Mouse (Mus musculus) intestine, embryonic 16.5 days (tissue): ENCODE measurements around the gene Abcd4. TPM values are rescaled to one million over a fixed set of nuclear protein-coding genes. Genes with fewer than 3 reads are reported as not detected.

ENCODE experiments used
- ATAC-seq: fragments of 200-750 bp; cut with Nextera tagmentation; 2 replicates; pipeline ENCODE4 v1.8.0; 2017; ENCODE audit warnings: moderate TSS enrichment, moderate library complexity
- H3K27ac ChIP-seq: fragments of 300-500 bp; sonication (generic); 2 replicates; pipeline ENCODE4 v1.5.1; 2014; ENCODE audit warnings: mild to moderate bottlenecking, low read length
- H3K27me3 ChIP-seq: fragments of 300-500 bp; sonication (generic); replicated peaks from 2 replicates; pipeline ENCODE4 v1.6.1; 2014; ENCODE audit warnings: low read length, control low read depth, mixed read lengths; ENCODE audit not compliant: control insufficient read depth, insufficient read depth
- H3K36me3 ChIP-seq: fragments of 300-500 bp; sonication (generic); 2 replicates; pipeline ENCODE4 v1.6.1; 2014; ENCODE audit warnings: low read length, control low read depth; ENCODE audit not compliant: control insufficient read depth, insufficient read depth
- H3K4me1 ChIP-seq: fragments of 300-500 bp; sonication (generic); 2 replicates; pipeline ENCODE4 v1.6.1; 2014; ENCODE audit warnings: low read length, control low read depth, mixed read lengths; ENCODE audit not compliant: control insufficient read depth, insufficient read depth
- H3K4me2 ChIP-seq: fragments of 300-500 bp; sonication (generic); 2 replicates; pipeline ENCODE4 v1.6.1; 2014; ENCODE audit warnings: low read depth, low read length, control low read depth
- H3K4me3 ChIP-seq: fragments of 300-500 bp; sonication (generic); 2 replicates; pipeline ENCODE4 v1.5.1; 2014; ENCODE audit warnings: mild to moderate bottlenecking, low read length
- H3K9ac ChIP-seq: fragments of 300-500 bp; sonication (generic); 2 replicates; pipeline ENCODE4 v1.6.1; 2014; ENCODE audit warnings: low read depth, low read length
- H3K9me3 ChIP-seq: fragments of 300-500 bp; sonication (generic); 2 replicates; pipeline ENCODE4 v1.6.1; 2016; ENCODE audit warnings: low read length, control low read depth; ENCODE audit not compliant: control insufficient read depth
- WGBS: fragments of 180-500 bp; shearing (Covaris S2); extraction: QIAGEN DNeasy Blood & Tissue Kit; methylation state at CpG from one replicate; pipeline ENCODE4 v1.1.7; 2014; 5-methylcytosine and 5-hydroxymethylcytosine counted together
- polyA plus RNA-seq: library from polyadenylated mRNA; unstranded; fragments of >200 nt; fragmentation: Nextera tagmentation; extraction: Ambion mirVana; gene quantifications from 2 replicates; pipeline ENCODE4 v1.2.1, GENCODE M21; 2015

The Abcd4 gene
- 27.8 and 28.2 TPM in 2 replicates for polyA plus RNA-seq

GRCm38 (mm10) chr12:84616977-84617630, at the start of gene Abcd4:
Gene Abcd4, minus strand, starts transcription at chr12:84617413.
- Histone ChIP-seq H3K9me3 (no peaks in the 10 kb centered on the region), H3K27me3 (no peaks in the 10 kb centered on the region), H3K4me3 (peak within 1 kb of the TSS; percentile 83), H3K9ac (peak within 1 kb of the TSS; percentile 95), H3K4me2 (peak within 1 kb of the TSS; percentile 70), H3K4me1 (peaks cover 15% of the 10 kb centered on the region), H3K27ac (peak within 1 kb of the TSS; percentile 45), H3K36me3 (no peaks in the 10 kb centered on the region)
- WGBS: under 1% methylated on average over 34 of the region's 34 CpGs
- ATAC-seq: peak; percentile 97

GRCm38 (mm10) chr12:84653912-84654311, 36.7 kb upstream of the Abcd4 start:
- Histone ChIP-seq H3K27me3 (no peaks in the 10 kb centered on the region), H3K4me1 (no peaks in the 10 kb centered on the region), H3K4me2 (no peak overlapping the region), H3K9ac (no peak overlapping the region), H3K27ac (no peak overlapping the region), H3K4me3 (no peak overlapping the region), H3K36me3 (no peaks in the 10 kb centered on the region), H3K9me3 (no peaks in the 10 kb centered on the region)
- ATAC-seq: no peak
- 22% methylated on average over 3 of the region's 3 CpGs for WGBS

- Histone ChIP-seq H3K36me3 (no peaks in the 10 kb centered on the region), H3K9ac (no peak overlapping the region), H3K4me2 (no peak overlapping the region), H3K4me1 (no peaks in the 10 kb centered on the region), H3K4me3 (no peak overlapping the region), H3K27ac (no peak overlapping the region), H3K27me3 (no peaks in the 10 kb centered on the region), H3K9me3 (no peaks in the 10 kb centered on the region)
- WGBS: 80% methylated on average over 13 of the region's 13 CpGs
- no peak for ATAC-seq
These were observed 33.0 kb upstream of the Abcd4 start for GRCm38 (mm10) chr12:84650234-84650633.

GRCm38 (mm10) chr12:84640654-84641053, 23.4 kb upstream of the Abcd4 start, which contains the start of gene Vrtn:
Gene Vrtn, plus strand, starts transcription at chr12:84641019.
- H3K36me3 ChIP-seq: no peaks in the 10 kb centered on the region
- no peaks in the 10 kb centered on the region for H3K9me3 ChIP-seq
- H3K4me3 ChIP-seq: no peak within 1 kb of the TSS
- 9% methylated on average over 9 of the region's 9 CpGs for WGBS
- H3K27me3 ChIP-seq: peaks cover 34% of the 10 kb centered on the region
- H3K4me1 ChIP-seq: no peaks in the 10 kb centered on the region
- H3K27ac ChIP-seq: no peak within 1 kb of the TSS
- ATAC-seq: no peak
- no peak within 1 kb of the TSS for H3K4me2 ChIP-seq
- no peak within 1 kb of the TSS for H3K9ac ChIP-seq

- Histone ChIP-seq H3K27me3 (peaks cover 34% of the 10 kb centered on the region), H3K36me3 (no peaks in the 10 kb centered on the region), H3K27ac (no peak overlapping the region), H3K4me2 (no peak overlapping the region), H3K9ac (no peak overlapping the region), H3K9me3 (no peaks in the 10 kb centered on the region), H3K4me3 (no peak overlapping the region), H3K4me1 (no peaks in the 10 kb centered on the region)
- no peak for ATAC-seq
- WGBS: 10% methylated on average over 6 of the region's 6 CpGs
These were observed 23.0 kb upstream of the Abcd4 start for GRCm38 (mm10) chr12:84640253-84640652.

- Histone ChIP-seq H3K9ac (no peak overlapping the region), H3K4me3 (no peak overlapping the region), H3K27ac (no peak overlapping the region), H3K36me3 (no peaks in the 10 kb centered on the region), H3K9me3 (no peaks in the 10 kb centered on the region), H3K4me1 (no peaks in the 10 kb centered on the region), H3K4me2 (no peak overlapping the region), H3K27me3 (no peaks in the 10 kb centered on the region)
- 69% methylated on average over 3 of the region's 3 CpGs for WGBS
- no peak for ATAC-seq
These were observed 14.7 kb upstream of the Abcd4 start for GRCm38 (mm10) chr12:84631867-84632266.

GRCm38 (mm10) chr12:84625116-84625515, 7.9 kb upstream of the Abcd4 start:
- no peaks in the 10 kb centered on the region for H3K36me3 ChIP-seq
- H3K27me3 ChIP-seq: no peaks in the 10 kb centered on the region; the same call in 1 of the 2 replicates
- no peak overlapping the region for H3K4me3 ChIP-seq
- ATAC-seq: peak; percentile 16; the same call in 1 of the 2 replicates
- H3K27ac ChIP-seq: no peak overlapping the region
- H3K9ac ChIP-seq: no peak overlapping the region
- no peak overlapping the region for H3K4me2 ChIP-seq
- H3K4me1 ChIP-seq: no peaks in the 10 kb centered on the region
- WGBS: 11% methylated on average over 9 of the region's 9 CpGs
- H3K9me3 ChIP-seq: no peaks in the 10 kb centered on the region

- no peak for ATAC-seq
- WGBS: 31% methylated on average over 8 of the region's 8 CpGs
These were observed 7.4 kb upstream of the Abcd4 start for GRCm38 (mm10) chr12:84624601-84625000.

GRCm38 (mm10) chr12:84620975-84621374, 3.8 kb upstream of the Abcd4 start:
- Histone ChIP-seq H3K4me2 (no peak overlapping the region), H3K36me3 (no peaks in the 10 kb centered on the region), H3K4me3 (no peak overlapping the region), H3K9ac (no peak overlapping the region), H3K4me1 (no peaks in the 10 kb centered on the region), H3K27me3 (no peaks in the 10 kb centered on the region; the same call in 1 of the 2 replicates), H3K9me3 (no peaks in the 10 kb centered on the region), H3K27ac (no peak overlapping the region)
- no peak for ATAC-seq

More at GRCm38 (mm10) chr12:84624601-84625000, 7.4 kb upstream of the Abcd4 start:
- no peak overlapping the region for H3K4me3 ChIP-seq
- no peaks in the 10 kb centered on the region for H3K4me1 ChIP-seq
- H3K9ac ChIP-seq: no peak overlapping the region
- H3K36me3 ChIP-seq: no peaks in the 10 kb centered on the region
- H3K4me2 ChIP-seq: no peak overlapping the region
- H3K9me3 ChIP-seq: no peaks in the 10 kb centered on the region
- H3K27ac ChIP-seq: no peak overlapping the region
- no peaks in the 10 kb centered on the region; the same call in 1 of the 2 replicates for H3K27me3 ChIP-seq

GRCm38 (mm10) chr12:84617663-84618062, 450 bp upstream of the Abcd4 start:
- H3K27ac ChIP-seq: no peak overlapping the region
- WGBS: 6% methylated on average over 10 of the region's 10 CpGs
- H3K36me3 ChIP-seq: no peaks in the 10 kb centered on the region
- H3K4me1 ChIP-seq: peaks cover 10% of the 10 kb centered on the region
- H3K4me2 ChIP-seq: peak overlapping the region; percentile 70
- H3K4me3 ChIP-seq: peak overlapping the region; percentile 83
- H3K27me3 ChIP-seq: no peaks in the 10 kb centered on the region
- peak; percentile 69 for ATAC-seq
- H3K9ac ChIP-seq: peak overlapping the region; percentile 65
- H3K9me3 ChIP-seq: no peaks in the 10 kb centered on the region
